Mouse (Mus musculus) right cerebral cortex, postnatal 36 days (tissue): ENCODE results near the gene Insm1.

Experiments used
- DNase-seq, 2 experiments: peaks; one replicate each; pipeline ENCODE4 v3.0.0; 2022; ENCODE audit warnings: low spot score in 2 of 2, mixed read lengths in 1 of 2

The Insm1 gene

GRCm38 (mm10) chr2:146262966-146263365 lies 41.2 kb downstream of the Insm1 start:
- no peak for DNase-seq

- DNase-seq = no peak
Observed at GRCm38 (mm10) chr2:146265045-146265444, 43.3 kb downstream of the Insm1 start.

DNA sequence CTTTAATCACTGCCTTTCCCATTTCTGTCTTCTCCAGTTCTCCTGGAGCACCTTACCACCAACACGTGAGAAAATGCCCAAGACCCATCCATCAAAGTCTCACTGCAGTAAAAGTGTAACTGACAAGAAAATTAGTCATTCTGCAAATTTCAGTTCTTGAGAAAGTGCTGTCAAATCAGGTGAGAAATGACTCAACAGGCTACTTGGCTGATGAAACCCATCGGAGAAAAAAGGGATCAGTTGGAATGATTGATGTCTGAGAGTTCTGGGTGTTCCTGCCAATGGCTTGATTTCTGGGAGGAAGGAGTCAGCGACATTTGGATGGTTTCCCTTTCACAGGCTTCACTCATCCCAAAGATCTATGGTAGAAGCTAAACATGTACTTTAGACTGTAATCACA lies 44.8 kb downstream of the Insm1 start:
- no peak for DNase-seq
